Mouse (Mus musculus) kidney, embryonic 14.5 days (tissue): ENCODE data around the gene S100a1. TPM values are rescaled to one million over a fixed set of nuclear protein-coding genes. Genes with fewer than 3 reads are reported as not detected.

Experiments used
- ATAC-seq: fragments of 200-750 bp; cut with Nextera tagmentation; 2 replicates; pipeline ENCODE4 v1.8.0; 2017; ENCODE audit warnings: moderate number of reproducible peaks, mild to moderate bottlenecking, moderate TSS enrichment, moderate library complexity; ENCODE audit not compliant: low FRiP score, low TSS enrichment
- H3K27ac ChIP-seq: fragments of 300-500 bp; sonication (generic); 2 replicates; pipeline ENCODE4 v1.5.1; 2014; ENCODE audit warnings: low read depth, mild to moderate bottlenecking, low read length, moderate library complexity, mixed read lengths
- H3K27me3 ChIP-seq: fragments of 300-500 bp; sonication (generic); 2 replicates; pipeline ENCODE4 v1.6.1; 2014; ENCODE audit warnings: mild to moderate bottlenecking, low read length; ENCODE audit not compliant: control insufficient read depth, insufficient read depth
- H3K36me3 ChIP-seq: fragments of 300-500 bp; sonication (generic); 2 replicates; pipeline ENCODE4 v1.6.1; 2014; ENCODE audit warnings: low read length, mixed read lengths; ENCODE audit not compliant: control insufficient read depth, insufficient read depth
- H3K4me1 ChIP-seq: fragments of 300-500 bp; sonication (generic); 2 replicates; pipeline ENCODE4 v1.6.1; 2014; ENCODE audit warnings: low read length, mixed read lengths; ENCODE audit not compliant: control insufficient read depth, insufficient read depth
- H3K4me2 ChIP-seq: fragments of 300-500 bp; sonication (generic); replicated peaks from 2 replicates; pipeline ENCODE4 v1.6.1; 2014; ENCODE audit warnings: low read depth, mild to moderate bottlenecking, low read length
- H3K4me3 ChIP-seq: fragments of 300-500 bp; sonication (generic); 2 replicates; pipeline ENCODE4 v1.5.1; 2014; ENCODE audit warnings: mild to moderate bottlenecking, low read length
- H3K9ac ChIP-seq: fragments of 300-500 bp; sonication (generic); 2 replicates; pipeline ENCODE4 v1.6.1; 2014; ENCODE audit warnings: low read depth, mild to moderate bottlenecking, low read length, moderate library complexity
- H3K9me3 ChIP-seq: fragments of 300-500 bp; sonication (generic); 2 replicates; pipeline ENCODE4 v1.6.1; 2016; ENCODE audit warnings: low read length; ENCODE audit not compliant: control insufficient read depth
- WGBS: fragments of 180-500 bp; shearing (Covaris S2); extraction: QIAGEN DNeasy Blood & Tissue Kit; methylation state at CpG from one replicate; pipeline ENCODE4 v1.1.7; 2014; 5-methylcytosine and 5-hydroxymethylcytosine counted together
- polyA plus RNA-seq: library from polyadenylated mRNA; unstranded; fragments of >200 nt; fragmentation: Nextera tagmentation; extraction: Ambion mirVana; gene quantifications from 2 replicates; pipeline ENCODE4 v1.2.1, GENCODE M21; 2014

The S100a1 gene
- polyA plus RNA-seq, 1 experiment from 2014 or later = 55.9 TPM

GRCm38 (mm10) chr3:90505216-90505615, 9.0 kb downstream of the S100a1 start:
- no peaks in the 10 kb centered on the region for H3K9me3 ChIP-seq
- ATAC-seq = no peak
- 87% methylated on average over 5 of the region's 5 CpGs for WGBS
- no peak overlapping the region for H3K4me3 ChIP-seq
- no peaks in the 10 kb centered on the region for H3K4me1 ChIP-seq
- no peaks in the 10 kb centered on the region for H3K27me3 ChIP-seq
- no peak overlapping the region for H3K4me2 ChIP-seq
- H3K36me3 ChIP-seq = peaks cover 73% of the 10 kb centered on the region
- H3K27ac ChIP-seq = no peak overlapping the region
- no peak overlapping the region for H3K9ac ChIP-seq

DNA sequence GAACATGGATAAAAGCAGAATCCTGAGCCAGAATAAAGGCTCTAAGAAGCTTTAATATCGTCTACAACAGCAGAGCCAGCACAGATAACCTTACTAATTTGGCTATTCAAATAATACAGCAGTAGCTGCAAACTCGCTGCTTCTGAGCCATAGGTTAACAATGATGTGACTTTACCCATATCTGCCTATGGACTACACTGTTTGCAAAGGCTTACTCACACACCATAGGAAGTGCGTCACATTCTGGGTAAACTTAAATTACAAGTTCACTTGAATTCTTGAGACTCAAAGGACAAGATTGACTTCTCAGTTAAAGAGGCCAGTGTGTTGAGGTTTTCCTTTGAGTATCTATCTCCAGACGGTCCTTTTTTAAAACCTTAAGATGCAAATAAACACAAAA, 10.7 kb downstream of the S100a1 start:
- Histone ChIP-seq H3K4me3 (no peak overlapping the region), H3K4me2 (no peak overlapping the region), H3K9me3 (no peaks in the 10 kb centered on the region), H3K9ac (no peak overlapping the region), H3K36me3 (peaks cover 88% of the 10 kb centered on the region), H3K27me3 (no peaks in the 10 kb centered on the region), H3K4me1 (no peaks in the 10 kb centered on the region), H3K27ac (no peak overlapping the region)
- 95% methylated on average over 4 of the region's 4 CpGs for WGBS
- ATAC-seq = no peak

GRCm38 (mm10) chr3:90497597-90497996, 16.6 kb downstream of the S100a1 start:
- Histone ChIP-seq H3K36me3 (peaks cover 70% of the 10 kb centered on the region), H3K9ac (no peak overlapping the region), H3K4me1 (no peaks in the 10 kb centered on the region), H3K9me3 (no peaks in the 10 kb centered on the region), H3K4me2 (no peak overlapping the region), H3K4me3 (no peak overlapping the region), H3K27ac (no peak overlapping the region), H3K27me3 (no peaks in the 10 kb centered on the region)
- ATAC-seq = no peak

DNA sequence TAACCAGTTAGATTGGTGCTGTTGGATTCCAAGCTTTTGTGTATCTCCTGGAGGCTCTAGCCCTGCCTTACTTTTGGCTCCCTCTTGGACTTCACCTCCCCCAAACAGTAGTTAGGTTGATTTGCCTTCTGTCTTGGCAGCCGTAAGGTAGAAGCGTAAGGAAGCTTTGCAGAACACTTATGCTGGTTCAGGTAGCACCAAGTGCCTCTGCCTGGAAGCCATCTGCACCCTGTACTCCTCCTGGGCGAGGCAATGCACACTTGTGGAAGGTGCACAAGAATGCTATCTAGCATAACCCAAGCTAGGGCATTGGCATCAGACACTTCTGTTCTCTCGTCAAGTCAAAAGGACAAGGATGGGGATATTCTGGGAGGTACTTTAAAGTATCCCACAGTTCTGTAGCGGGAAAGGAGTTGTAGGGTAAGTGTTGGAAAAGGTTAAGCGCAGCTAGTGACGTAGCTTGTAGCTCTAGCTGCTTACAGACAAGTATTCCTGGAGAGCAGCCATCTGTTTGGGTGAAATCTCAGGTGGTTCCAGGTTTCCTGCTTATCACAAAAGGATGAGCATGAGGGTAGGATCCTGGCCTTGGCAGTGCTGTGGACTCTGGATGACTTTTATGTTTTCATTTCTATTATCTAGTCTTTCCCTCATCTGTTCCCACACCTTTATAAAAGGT, 18.2 kb downstream of the S100a1 start:
- no peak overlapping the region for H3K4me3 ChIP-seq
- no peak overlapping the region for H3K27ac ChIP-seq
- H3K4me1 ChIP-seq = no peaks in the 10 kb centered on the region
- ATAC-seq = no peak
- H3K4me2 ChIP-seq = no peak overlapping the region
- peaks cover 54% of the 10 kb centered on the region for H3K36me3 ChIP-seq
- 90% methylated on average over 7 of the region's 7 CpGs for WGBS
- no peaks in the 10 kb centered on the region for H3K9me3 ChIP-seq
- no peak overlapping the region for H3K9ac ChIP-seq
- no peaks in the 10 kb centered on the region for H3K27me3 ChIP-seq

- ATAC-seq = no peak
- H3K27me3 ChIP-seq = no peaks in the 10 kb centered on the region
- peaks cover 42% of the 10 kb centered on the region for H3K36me3 ChIP-seq
- 62% methylated on average over 4 of the region's 4 CpGs for WGBS
- H3K4me3 ChIP-seq = no peak overlapping the region
- no peak overlapping the region for H3K9ac ChIP-seq
- H3K4me1 ChIP-seq = peaks cover 6% of the 10 kb centered on the region
- no peaks in the 10 kb centered on the region for H3K9me3 ChIP-seq
- no peak overlapping the region for H3K27ac ChIP-seq
- H3K4me2 ChIP-seq = no peak overlapping the region
These were observed 20.2 kb downstream of the S100a1 start for GRCm38 (mm10) chr3:90493831-90494540.

DNA sequence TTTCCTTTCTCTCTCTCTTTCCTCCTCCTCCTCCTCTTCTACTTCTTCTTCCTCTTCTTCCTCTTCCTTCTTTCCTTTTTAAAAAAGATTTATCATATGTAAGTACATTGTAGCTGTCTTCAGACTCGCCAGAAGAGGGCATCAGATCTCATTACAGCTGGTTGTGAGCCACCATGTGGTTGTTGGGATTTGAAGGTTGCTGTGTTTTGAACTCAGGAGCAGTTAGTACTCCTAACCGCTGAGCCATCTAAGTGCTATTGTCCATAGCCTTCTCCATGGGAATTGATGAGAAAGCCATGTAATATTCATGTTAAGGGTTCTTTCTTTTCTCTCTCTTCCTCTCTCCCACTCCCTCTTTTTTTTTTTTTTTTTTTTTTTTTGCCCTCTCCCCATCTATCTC, 22.8 kb downstream of the S100a1 start:
- no peak for ATAC-seq
- WGBS = 40% methylated on average over 2 of the region's 2 CpGs

DNA sequence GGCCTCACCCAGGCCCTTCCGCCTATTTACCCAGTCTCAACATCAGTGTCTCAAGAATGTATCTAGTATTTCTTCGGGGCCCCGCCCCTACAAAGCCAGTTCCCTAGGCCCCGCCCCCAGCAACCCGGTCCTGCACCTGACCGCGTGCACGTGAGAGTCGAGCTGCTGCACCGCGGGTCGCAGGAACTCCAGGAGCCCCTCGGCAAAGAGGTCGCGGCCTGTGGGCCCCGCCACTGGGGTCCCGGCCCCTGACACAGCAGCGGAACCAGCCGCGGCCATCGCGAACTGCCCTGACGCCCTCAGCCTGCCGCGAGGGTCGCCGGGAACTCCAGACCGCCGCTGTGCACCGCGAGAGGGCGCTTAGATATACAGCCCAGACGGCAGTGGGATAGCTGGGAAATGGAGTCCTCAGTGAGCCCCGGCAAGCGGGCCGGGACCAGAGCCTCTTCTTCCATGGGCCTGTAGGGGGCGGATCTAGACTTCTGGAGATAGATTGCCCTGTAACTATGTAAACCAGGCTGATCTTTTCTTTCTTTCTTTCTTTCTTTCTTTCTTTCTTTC, 23.4 kb downstream of the S100a1 start, which contains the start of gene Snapin:
TSS of gene Snapin (minus strand) at position 338 of the 561 bp plus-strand sequence.
- peak; percentile 99 for ATAC-seq
- Histone ChIP-seq H3K4me3 (peak within 1 kb of the TSS; percentile 77), H3K27me3 (no peaks in the 10 kb centered on the region), H3K4me1 (peaks cover 6% of the 10 kb centered on the region), H3K9me3 (no peaks in the 10 kb centered on the region), H3K36me3 (peaks cover 40% of the 10 kb centered on the region), H3K9ac (peak within 1 kb of the TSS; percentile 77), H3K27ac (peak within 1 kb of the TSS; percentile 67), H3K4me2 (peak within 1 kb of the TSS; percentile 61)
- WGBS = under 1% methylated on average over 37 of the region's 37 CpGs

More for the DNA sequence above, 22.8 kb downstream of the S100a1 start:
- no peak overlapping the region for H3K27ac ChIP-seq
- no peak overlapping the region for H3K4me3 ChIP-seq
- H3K9me3 ChIP-seq = no peaks in the 10 kb centered on the region
- H3K4me1 ChIP-seq = peaks cover 6% of the 10 kb centered on the region
- H3K9ac ChIP-seq = no peak overlapping the region
- H3K27me3 ChIP-seq = no peaks in the 10 kb centered on the region
- H3K36me3 ChIP-seq = peaks cover 40% of the 10 kb centered on the region
- no peak overlapping the region for H3K4me2 ChIP-seq

DNA sequence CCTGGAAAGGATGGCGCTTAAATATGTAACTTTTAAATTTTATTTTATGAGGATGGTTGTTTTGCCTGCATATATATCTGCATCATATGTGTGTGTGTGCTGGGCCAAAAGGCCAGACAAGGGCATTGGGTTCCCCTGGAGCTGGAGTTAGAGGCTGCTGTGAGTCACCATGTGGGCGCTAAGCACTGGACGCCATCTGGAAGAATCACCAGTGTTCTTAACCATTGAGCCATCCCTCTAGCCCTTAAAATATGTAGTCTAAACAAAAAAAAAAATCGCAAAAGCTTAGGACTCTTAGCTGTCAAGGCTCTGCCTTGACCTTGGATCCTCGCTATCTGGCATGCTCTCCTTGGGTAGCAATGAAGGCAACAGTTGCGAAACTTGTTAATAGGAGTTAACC, 25.6 kb downstream of the S100a1 start:
- Histone ChIP-seq H3K9ac (no peak overlapping the region), H3K4me3 (no peak overlapping the region), H3K4me2 (no peak overlapping the region), H3K27ac (no peak overlapping the region), H3K9me3 (no peaks in the 10 kb centered on the region), H3K4me1 (peaks cover 6% of the 10 kb centered on the region), H3K36me3 (peaks cover 56% of the 10 kb centered on the region), H3K27me3 (no peaks in the 10 kb centered on the region)
- WGBS = 85% methylated on average over 6 of the region's 6 CpGs
- no peak for ATAC-seq

DNA sequence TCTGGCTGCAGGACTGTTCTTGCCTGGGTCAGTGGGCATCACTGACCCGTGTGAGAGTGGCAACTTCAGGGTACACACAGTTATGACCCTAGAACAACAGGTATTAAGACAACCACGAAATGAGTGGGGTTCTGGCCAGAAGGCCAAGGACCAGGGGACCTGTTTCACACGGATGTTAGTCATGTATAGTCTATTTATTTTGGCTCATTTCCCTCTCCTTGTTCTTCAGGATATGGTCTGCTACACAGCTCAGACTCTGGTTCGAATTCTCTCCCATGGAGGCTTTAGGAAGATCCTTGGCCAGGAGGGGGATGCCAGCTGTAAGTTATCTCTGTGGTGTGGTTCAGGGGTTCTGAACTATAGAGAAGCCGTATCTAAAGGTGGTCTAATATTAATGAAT, 27.2 kb downstream of the S100a1 start:
- Histone ChIP-seq H3K9ac (no peak overlapping the region), H3K27me3 (no peaks in the 10 kb centered on the region), H3K27ac (no peak overlapping the region), H3K4me2 (no peak overlapping the region), H3K4me1 (peaks cover 6% of the 10 kb centered on the region), H3K36me3 (peaks cover 72% of the 10 kb centered on the region), H3K4me3 (no peak overlapping the region), H3K9me3 (no peaks in the 10 kb centered on the region)
- no peak for ATAC-seq
- WGBS = 48% methylated on average over 5 of the region's 5 CpGs
